Mouse (Mus musculus) forebrain, embryonic 10.5 days (tissue): Measurements from ENCODE around the gene Enpp6. TPM values are rescaled to one million over a fixed set of nuclear protein-coding genes. Genes with fewer than 3 reads are reported as not detected.
A peak's percentile ranks its signal among the peaks of the same experiment; 100 is the strongest.
"Not testable (repeated sequence)": the region's sequence is repeated elsewhere in the genome, so short reads cannot be mapped to it uniquely, and the experiment has no call there.

Experiments used
- DNase-seq: peaks from one replicate; pipeline ENCODE4 v3.0.0-alpha.2; 2017; ENCODE audit warnings: low spot score; ENCODE audit errors: extremely low spot score
- H3K27ac ChIP-seq: fragments of 300-500 bp; sonication (generic); 2 replicates; pipeline ENCODE4 v1.5.1; 2016; ENCODE audit warnings: mild to moderate bottlenecking
- H3K27me3 ChIP-seq: fragments of 300-500 bp; sonication (generic); 2 replicates; pipeline ENCODE4 v1.6.1; 2016; ENCODE audit warnings: mild to moderate bottlenecking; ENCODE audit not compliant: poor library complexity, severe bottlenecking
- H3K36me3 ChIP-seq: fragments of 300-500 bp; sonication (generic); replicated peaks from 2 replicates; pipeline ENCODE4 v1.6.1; 2016; ENCODE audit warnings: mild to moderate bottlenecking, moderate library complexity
- H3K4me1 ChIP-seq: fragments of 300-500 bp; sonication (generic); 2 replicates; pipeline ENCODE4 v1.6.1; 2016
- H3K4me3 ChIP-seq: fragments of 300-500 bp; sonication (generic); 2 replicates; pipeline ENCODE4 v1.5.1; 2016; ENCODE audit warnings: mild to moderate bottlenecking, moderate library complexity
- H3K9me3 ChIP-seq: fragments of 300-500 bp; sonication (generic); 2 replicates; pipeline ENCODE4 v1.6.1; 2016; ENCODE audit warnings: mild to moderate bottlenecking, moderate library complexity
- WGBS: fragments of 180-500 bp; shearing (Covaris S2); methylation state at CpG from one replicate; pipeline ENCODE4 v1.1.7; 2016; 5-methylcytosine and 5-hydroxymethylcytosine counted together
- polyA plus RNA-seq: library from polyadenylated mRNA; unstranded; fragments of >200 nt; fragmentation: Nextera tagmentation; extraction: Ambion mirVana; gene quantifications from 2 replicates; pipeline ENCODE4 v1.2.1, GENCODE M21; 2016

Enpp6 gene
- polyA plus RNA-seq, 1 experiment from 2014 or later, result not detected

DNA sequence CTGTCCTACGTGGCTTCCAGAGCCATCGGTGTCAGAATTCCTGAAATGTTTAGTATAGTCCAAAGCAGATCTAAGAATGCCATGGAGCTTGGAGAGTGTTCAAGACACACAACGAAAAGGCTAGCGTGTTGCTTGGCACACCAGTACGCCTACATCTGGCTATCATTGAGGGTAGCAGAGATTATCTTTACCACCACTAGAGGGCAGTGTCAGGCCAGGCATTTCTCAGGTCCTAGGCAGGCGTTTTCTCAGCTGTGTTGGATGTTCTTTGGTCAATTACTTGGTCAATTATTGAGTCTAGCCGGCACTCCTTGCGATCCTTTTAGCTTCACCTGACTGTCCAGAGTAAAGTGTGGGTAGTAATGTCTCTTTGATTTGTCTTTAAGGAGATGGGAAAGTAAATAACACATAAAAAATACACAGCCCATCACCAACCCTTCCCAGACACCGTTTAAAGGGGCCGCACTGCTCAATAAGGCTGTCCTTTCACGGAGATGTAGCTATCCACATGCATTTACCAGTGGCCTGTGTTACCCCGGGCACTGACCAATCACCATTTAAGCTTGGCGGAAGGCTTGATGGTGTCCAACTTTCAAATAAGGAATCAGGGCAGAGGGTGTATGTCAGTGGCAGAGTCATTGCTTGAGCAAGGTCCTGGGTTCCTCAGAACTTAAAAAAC, 29.7 kb downstream of the Enpp6 start:
- no peaks in the 10 kb centered on the region for H3K36me3 ChIP-seq
- H3K9me3 ChIP-seq, result no peaks in the 10 kb centered on the region
- no peak overlapping the region for H3K4me3 ChIP-seq
- no peak overlapping the region for H3K27ac ChIP-seq
- peaks cover 7% of the 10 kb centered on the region for H3K4me1 ChIP-seq
- DNase-seq, result peak; percentile 78
- H3K27me3 ChIP-seq, result peaks cover 17% of the 10 kb centered on the region
- WGBS, result 45% methylated on average over 13 of the region's 13 CpGs

- 82% methylated on average over 8 of the region's 8 CpGs for WGBS
- H3K4me3 ChIP-seq, result no peak overlapping the region
- no peaks in the 10 kb centered on the region for H3K36me3 ChIP-seq
- no peak for DNase-seq
- no peak overlapping the region for H3K27ac ChIP-seq
- H3K27me3 ChIP-seq, result peaks cover 6% of the 10 kb centered on the region; the same call in 1 of the 2 replicates
- H3K9me3 ChIP-seq, result no peaks in the 10 kb centered on the region
- peaks cover 7% of the 10 kb centered on the region for H3K4me1 ChIP-seq
Measured at GRCm38 (mm10) chr8:47021135-47021555, 34.5 kb downstream of the Enpp6 start.

DNA sequence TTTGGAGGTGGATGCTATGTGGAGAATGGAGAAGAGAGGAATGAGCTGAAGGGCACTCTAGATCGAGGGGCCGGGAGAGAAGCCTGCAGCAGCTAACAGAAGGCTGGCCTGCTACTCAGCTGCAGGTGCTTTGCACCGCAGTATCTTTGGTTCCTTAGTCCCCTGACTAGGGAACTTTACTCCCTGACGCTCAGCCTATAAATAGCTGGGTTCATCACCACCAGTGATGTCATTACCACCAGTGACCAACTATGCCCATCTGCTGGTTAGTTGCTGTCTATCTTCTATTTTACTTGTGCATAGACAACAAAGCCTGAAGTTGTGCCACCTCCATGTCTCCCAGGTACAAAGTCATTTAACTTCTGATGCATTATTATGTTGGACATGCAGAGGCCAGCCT, 37.9 kb downstream of the Enpp6 start:
- DNase-seq, result no peak
- Histone ChIP-seq H3K4me3 (no peak overlapping the region), H3K4me1 (peaks cover 11% of the 10 kb centered on the region), H3K9me3 (no peaks in the 10 kb centered on the region), H3K36me3 (no peaks in the 10 kb centered on the region), H3K27ac (no peak overlapping the region), H3K27me3 (no peaks in the 10 kb centered on the region)
- 85% methylated on average over 4 of the region's 4 CpGs for WGBS

DNA sequence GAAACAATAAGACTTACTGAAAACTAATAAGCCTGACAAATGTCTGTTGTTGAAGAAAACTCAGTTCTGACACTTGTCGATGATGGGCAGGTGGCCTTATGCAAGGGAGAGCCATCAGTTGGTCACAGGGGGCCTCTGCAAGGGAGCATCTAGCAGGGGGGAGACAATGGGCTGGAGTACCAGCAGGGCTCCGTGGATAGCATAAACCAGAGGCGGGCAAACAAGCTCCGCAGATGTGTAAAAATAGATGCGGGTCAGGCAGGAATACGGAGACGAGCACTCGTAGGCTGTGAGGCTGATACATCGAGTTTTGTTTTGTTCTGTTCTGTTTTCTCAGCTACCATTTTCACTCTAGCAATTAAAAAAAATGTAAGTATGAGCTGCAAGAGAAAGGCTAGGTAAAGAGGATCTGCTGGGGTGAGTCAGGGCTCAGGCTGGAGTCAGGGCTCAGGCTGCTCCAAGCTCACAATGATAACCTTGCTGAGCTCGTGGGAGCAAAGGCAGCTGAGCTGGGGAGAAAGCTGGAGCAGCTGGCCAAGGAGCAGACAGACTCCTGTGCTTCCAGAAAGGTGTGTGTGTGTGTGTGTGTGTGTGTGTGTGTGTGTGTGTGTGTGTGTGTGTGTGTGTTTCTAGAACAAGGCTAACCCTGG, 40.3 kb downstream of the Enpp6 start:
- Histone ChIP-seq H3K4me3 (no peak overlapping the region), H3K9me3 (no peaks in the 10 kb centered on the region; the same call in 1 of the 2 replicates), H3K27ac (no peak overlapping the region), H3K27me3 (no peaks in the 10 kb centered on the region), H3K36me3 (no peaks in the 10 kb centered on the region), H3K4me1 (peaks cover 11% of the 10 kb centered on the region)
- DNase-seq, result no peak
- WGBS, result 77% methylated on average over 10 of the region's 10 CpGs

DNA sequence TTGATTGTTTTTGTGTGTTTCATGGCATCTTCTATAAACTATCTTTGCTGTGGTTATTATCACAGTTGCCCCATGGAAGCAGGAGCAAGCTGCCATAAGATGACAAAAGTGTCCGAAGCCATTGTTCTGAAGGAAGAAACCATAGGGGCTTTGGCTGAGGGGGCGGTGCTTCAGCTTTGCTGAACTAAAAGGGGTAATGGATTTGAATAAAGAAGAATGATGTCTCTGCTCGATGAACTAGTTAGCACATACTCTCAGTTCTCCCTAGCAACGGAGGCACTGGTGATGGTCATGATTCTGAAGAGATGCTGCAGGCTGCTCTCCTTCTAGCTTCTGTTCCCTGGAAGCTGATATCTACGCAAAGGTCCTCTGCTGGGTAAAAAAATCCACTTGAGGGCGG, 41.8 kb downstream of the Enpp6 start:
- Histone ChIP-seq H3K27ac (0 out of 2 replicates have a peak overlapping the region, but pooled peaks have one; percentile 25), H3K4me3 (no peak overlapping the region), H3K4me1 (peaks cover 11% of the 10 kb centered on the region), H3K27me3 (no peaks in the 10 kb centered on the region), H3K36me3 (no peaks in the 10 kb centered on the region), H3K9me3 (no peaks in the 10 kb centered on the region; the same call in 1 of the 2 replicates)
- DNase-seq, result no peak
- WGBS, result 70% methylated on average over 6 of the region's 6 CpGs

DNA sequence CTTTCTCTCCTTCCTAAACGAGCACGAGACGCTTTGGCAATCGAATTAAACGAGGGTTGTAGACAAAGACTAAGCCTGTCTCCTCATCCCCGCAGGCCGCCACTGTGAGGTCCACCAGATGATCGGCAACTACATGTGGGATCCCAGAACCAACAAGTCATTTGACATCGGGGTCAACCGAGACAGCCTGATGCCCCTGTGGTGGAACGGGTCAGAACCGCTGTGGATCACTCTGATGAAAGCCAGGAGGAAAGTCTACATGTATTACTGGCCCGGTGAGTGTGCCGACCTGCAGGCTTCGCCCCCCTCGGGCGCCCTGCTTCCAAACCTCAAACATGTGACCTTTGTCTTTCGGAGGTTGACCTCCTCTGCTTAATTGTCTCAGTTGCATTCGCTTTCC, 43.6 kb downstream of the Enpp6 start:
- H3K4me1 ChIP-seq, result peaks cover 11% of the 10 kb centered on the region
- no peak for DNase-seq
- no peaks in the 10 kb centered on the region; the same call in 1 of the 2 replicates for H3K9me3 ChIP-seq
- H3K36me3 ChIP-seq, result no peaks in the 10 kb centered on the region
- no peak overlapping the region for H3K4me3 ChIP-seq
- 91% methylated on average over 19 of the region's 19 CpGs for WGBS
- no peak overlapping the region for H3K27ac ChIP-seq
- H3K27me3 ChIP-seq, result no peaks in the 10 kb centered on the region

DNA sequence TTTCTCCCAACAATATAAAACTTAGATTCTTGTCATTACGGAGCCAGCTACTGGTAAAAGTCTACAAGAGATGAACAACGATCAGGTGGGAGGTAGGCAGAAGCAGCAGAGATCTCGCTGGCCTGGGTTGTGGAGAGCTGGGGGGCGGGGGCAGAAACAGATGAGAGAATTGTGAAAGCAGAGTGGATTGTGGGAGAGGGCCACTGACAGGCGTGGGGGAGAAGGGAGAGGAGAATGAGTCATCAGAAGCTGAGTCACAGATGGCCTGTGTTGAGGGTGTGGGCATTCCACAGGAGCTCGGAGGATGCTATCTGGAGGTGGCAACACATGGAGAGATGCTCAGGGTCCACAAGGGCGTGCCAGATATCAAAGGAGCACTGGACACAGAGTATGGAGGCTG, 45.4 kb downstream of the Enpp6 start:
- WGBS, result 89% methylated on average over 7 of the region's 7 CpGs
- H3K9me3 ChIP-seq, result no peaks in the 10 kb centered on the region; the same call in 1 of the 2 replicates
- no peaks in the 10 kb centered on the region for H3K36me3 ChIP-seq
- H3K4me1 ChIP-seq, result peaks cover 11% of the 10 kb centered on the region
- no peak overlapping the region for H3K4me3 ChIP-seq
- no peak for DNase-seq
- H3K27ac ChIP-seq, result no peak overlapping the region
- no peaks in the 10 kb centered on the region for H3K27me3 ChIP-seq

DNA sequence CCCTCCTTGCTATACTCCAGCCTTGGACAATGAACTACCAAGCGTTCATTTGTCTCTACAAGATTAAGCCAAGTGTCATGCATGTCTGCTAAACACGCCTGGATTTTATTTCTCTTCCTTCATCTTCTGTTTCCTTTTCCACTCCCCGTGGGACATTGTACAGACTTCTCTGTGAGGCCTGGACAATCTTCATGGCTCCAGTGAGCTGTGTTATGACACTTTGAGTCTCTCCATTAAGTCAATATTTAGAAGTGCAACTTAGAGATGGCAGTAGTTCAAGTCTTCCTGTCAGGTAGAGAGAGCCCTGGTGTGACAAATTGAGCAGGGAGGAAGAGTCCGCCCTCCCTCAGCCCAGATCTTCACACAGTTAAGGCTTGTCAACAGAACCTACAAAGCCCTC, 47.3 kb downstream of the Enpp6 start:
- no peaks in the 10 kb centered on the region; the same call in 1 of the 2 replicates for H3K9me3 ChIP-seq
- DNase-seq, result no peak
- 88% methylated on average over 4 of the region's 4 CpGs for WGBS
- H3K4me1 ChIP-seq, result no peaks in the 10 kb centered on the region
- no peaks in the 10 kb centered on the region for H3K27me3 ChIP-seq
- H3K36me3 ChIP-seq, result no peaks in the 10 kb centered on the region
- H3K27ac ChIP-seq, result no peak overlapping the region
- H3K4me3 ChIP-seq, result no peak overlapping the region

DNA sequence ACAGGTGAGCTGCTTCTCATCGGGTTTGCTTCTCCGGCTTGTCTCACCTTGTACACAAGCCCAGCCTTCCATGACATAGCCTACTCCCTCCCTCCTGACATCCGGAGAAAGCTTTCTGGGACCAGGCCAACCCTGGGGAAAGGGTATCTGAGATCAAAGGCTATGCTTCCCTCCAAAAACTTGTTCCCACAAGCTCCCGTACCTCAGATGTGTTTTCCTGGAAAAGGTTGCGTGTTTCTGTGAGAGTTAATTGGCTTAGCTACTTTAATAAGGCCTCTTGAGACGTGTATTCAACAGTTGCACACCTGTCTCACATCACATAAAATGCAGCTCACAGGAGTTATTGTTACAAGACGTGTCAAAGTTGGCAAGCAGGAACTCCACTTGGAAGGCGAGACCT, 49.8 kb downstream of the Enpp6 start:
- 92% methylated on average over 8 of the region's 8 CpGs for WGBS
- Histone ChIP-seq H3K27me3 (no peaks in the 10 kb centered on the region), H3K4me3 (no peak overlapping the region), H3K9me3 (0 out of 2 replicates have a peak, but pooled peaks cover 6% of the 10 kb centered on the region), H3K36me3 (no peaks in the 10 kb centered on the region), H3K27ac (no peak overlapping the region), H3K4me1 (no peaks in the 10 kb centered on the region)
- no peak for DNase-seq

DNA sequence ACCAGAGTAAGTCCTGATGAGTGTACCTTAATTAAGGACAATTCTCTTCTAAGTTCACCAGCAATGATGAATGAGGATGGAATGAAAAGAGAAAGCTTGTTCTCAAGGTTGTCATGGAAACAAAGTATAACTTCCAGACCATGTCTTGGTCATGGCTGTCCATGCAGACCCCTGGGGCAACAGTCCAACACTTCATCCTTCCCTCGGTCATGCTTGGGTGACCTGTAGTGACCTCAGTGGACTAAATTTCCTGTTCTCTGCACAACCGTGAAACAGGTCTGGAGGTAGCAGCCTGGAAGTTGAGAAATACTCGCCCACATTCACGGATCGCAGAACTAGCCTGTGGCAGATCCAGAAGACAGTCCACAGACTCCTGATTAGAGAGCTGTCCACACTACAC, 50.7 kb downstream of the Enpp6 start:
- Histone ChIP-seq H3K4me3 (no peak overlapping the region), H3K4me1 (no peaks in the 10 kb centered on the region), H3K36me3 (no peaks in the 10 kb centered on the region), H3K27ac (no peak overlapping the region), H3K9me3 (0 out of 2 replicates have a peak, but pooled peaks cover 6% of the 10 kb centered on the region), H3K27me3 (no peaks in the 10 kb centered on the region)
- 78% methylated on average over 5 of the region's 5 CpGs for WGBS
- DNase-seq, result no peak

- DNase-seq, H3K4me1 ChIP-seq, H3K4me3 ChIP-seq, H3K36me3 ChIP-seq, H3K27ac ChIP-seq, H3K27me3 ChIP-seq: not testable (repeated sequence)
- peaks cover 10% of the 10 kb centered on the region; the same call in 1 of the 2 replicates for H3K9me3 ChIP-seq
- WGBS, result 93% methylated on average over 4 of the region's 4 CpGs
Measured at GRCm38 (mm10) chr8:47040215-47040614, 53.5 kb downstream of the Enpp6 start.

DNA sequence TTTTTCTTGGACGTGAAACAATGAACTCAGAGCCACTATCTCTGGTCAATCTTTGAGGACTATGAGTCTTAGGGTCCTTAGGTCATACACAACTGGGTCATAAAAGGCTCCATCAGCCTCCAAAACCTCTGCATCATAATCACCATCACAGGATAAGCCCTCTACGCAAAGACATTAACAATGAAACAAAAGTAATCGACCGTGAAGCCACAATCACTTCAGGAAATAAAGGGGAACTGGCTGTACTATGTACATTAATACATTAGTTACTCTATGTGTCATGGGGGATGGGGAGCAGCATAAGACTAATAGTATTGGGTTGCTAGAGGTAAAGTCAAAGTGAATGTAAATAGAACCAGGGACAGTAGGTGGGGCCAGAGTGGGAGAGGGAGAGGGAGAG, 59.7 kb downstream of the Enpp6 start:
- 90% methylated on average over 4 of the region's 4 CpGs for WGBS
- DNase-seq, result no peak
- no peaks in the 10 kb centered on the region for H3K27me3 ChIP-seq
- H3K36me3 ChIP-seq, result no peaks in the 10 kb centered on the region
- no peaks in the 10 kb centered on the region for H3K4me1 ChIP-seq
- H3K9me3 ChIP-seq, result peaks cover 5% of the 10 kb centered on the region; the same call in 1 of the 2 replicates
- no peak overlapping the region for H3K4me3 ChIP-seq
- H3K27ac ChIP-seq, result no peak overlapping the region

GRCm38 (mm10) chr8:47047146-47047545, 60.5 kb downstream of the Enpp6 start:
- H3K4me3 ChIP-seq, result no peak overlapping the region
- peaks cover 5% of the 10 kb centered on the region; the same call in 1 of the 2 replicates for H3K9me3 ChIP-seq
- H3K27me3 ChIP-seq, result no peaks in the 10 kb centered on the region
- WGBS, result 91% methylated on average over 2 of the region's 2 CpGs
- H3K4me1 ChIP-seq, result no peaks in the 10 kb centered on the region
- no peak for DNase-seq
- no peaks in the 10 kb centered on the region for H3K36me3 ChIP-seq
- no peak overlapping the region for H3K27ac ChIP-seq
